Mouse (Mus musculus) cerebellum, adult (tissue): ENCODE data around the gene Ubr3.
"Not testable (repeated sequence)": the region's sequence is repeated elsewhere in the genome, so short reads cannot be mapped to it uniquely, and the experiment has no call there.

Source experiments
- ATAC-seq: cut with Nextera tagmentation; 2 replicates; pipeline ENCODE4 v1.9.2; 2017; ENCODE audit warnings: mild to moderate bottlenecking, moderate library complexity, mixed read lengths; ENCODE audit not compliant: insufficient number of reproducible peaks, low FRiP score, low TSS enrichment

Ubr3 gene

GRCm38 (mm10) chr2:69903541-69903940 lies 6.5 kb downstream of the Ubr3 start:
- ATAC-seq = no peak

GRCm38 (mm10) chr2:69907394-69907793 lies 10.3 kb downstream of the Ubr3 start:
- ATAC-seq = not testable (repeated sequence)

GRCm38 (mm10) chr2:69912801-69913200 lies 15.8 kb downstream of the Ubr3 start:
- no peak for ATAC-seq

- ATAC-seq = no peak
Measured at GRCm38 (mm10) chr2:69917301-69917700, 20.3 kb downstream of the Ubr3 start.

GRCm38 (mm10) chr2:69924943-69925342 lies 27.9 kb downstream of the Ubr3 start:
- no peak for ATAC-seq

- no peak for ATAC-seq
Measured at GRCm38 (mm10) chr2:69936331-69936730, 39.3 kb downstream of the Ubr3 start.

GRCm38 (mm10) chr2:69939226-69939625 lies 42.2 kb downstream of the Ubr3 start:
- no peak for ATAC-seq

- no peak for ATAC-seq
Measured at GRCm38 (mm10) chr2:69939649-69940048, 42.6 kb downstream of the Ubr3 start.

GRCm38 (mm10) chr2:69941391-69942030 lies 44.5 kb downstream of the Ubr3 start:
- ATAC-seq = no peak

GRCm38 (mm10) chr2:69952849-69953248 lies 55.8 kb downstream of the Ubr3 start:
- no peak for ATAC-seq

GRCm38 (mm10) chr2:69955635-69956034 lies 58.6 kb downstream of the Ubr3 start:
- no peak for ATAC-seq

GRCm38 (mm10) chr2:69957622-69958021 lies 60.6 kb downstream of the Ubr3 start:
- no peak for ATAC-seq

GRCm38 (mm10) chr2:69974896-69975295 lies 77.8 kb downstream of the Ubr3 start:
- ATAC-seq = no peak

- ATAC-seq = no peak
Measured at GRCm38 (mm10) chr2:69989224-69989623, 92.2 kb downstream of the Ubr3 start.

- no peak for ATAC-seq
Measured at GRCm38 (mm10) chr2:69990647-69991046, 93.6 kb downstream of the Ubr3 start.

- ATAC-seq = not testable (repeated sequence)
Measured at GRCm38 (mm10) chr2:69994082-69994736, 97.2 kb downstream of the Ubr3 start.

- no peak for ATAC-seq
Measured at GRCm38 (mm10) chr2:69994779-69995178, 97.7 kb downstream of the Ubr3 start.

- ATAC-seq = no peak
Measured at GRCm38 (mm10) chr2:69999097-69999770, 102.2 kb downstream of the Ubr3 start.

- ATAC-seq = no peak
Measured at GRCm38 (mm10) chr2:70000316-70000715, 103.3 kb downstream of the Ubr3 start.

- ATAC-seq = no peak
Measured at GRCm38 (mm10) chr2:70006492-70006891, 109.4 kb downstream of the Ubr3 start.

- ATAC-seq = no peak
Measured at GRCm38 (mm10) chr2:70012941-70013340, 115.9 kb downstream of the Ubr3 start.

GRCm38 (mm10) chr2:70018236-70018635 lies 121.2 kb downstream of the Ubr3 start:
- no peak for ATAC-seq
